Mouse (Mus musculus) activated CD4-positive, CD25-positive, alpha-beta regulatory T cell (primary cell): ENCODE results near the gene Plek. TPM values are rescaled to one million over a fixed set of nuclear protein-coding genes. Genes with fewer than 3 reads are reported as not detected.

Source experiments
- polyA plus RNA-seq, 2 experiments: library from polyadenylated mRNA; unstranded; fragments of 100-300 nt; shearing (Covaris generic); gene quantifications; one replicate each; pipeline ENCODE4 v1.2.1; 2017

Gene Plek
- 1 to 10 TPM; 4.7 to 5.7 TPM for polyA plus RNA-seq

GRCm38 (mm10) chr11:17051545-17052475 is at the start of gene Plek, which contains the start of gene Cnrip1:
TSS of gene Plek (minus strand) at chr11:17052381.
TSS of gene Cnrip1 (plus strand) at chr11:17051586.

GRCm38 (mm10) chr11:16950976-16951760 is 101.0 kb downstream of the Plek start, which contains the start of gene Fbxo48:
TSS of gene Fbxo48 (plus strand) at chr11:16951375.

Other genes starting within 250 kb of the Plek start
- under 1 TPM; 0.75 to 0.81 TPM for gene Fbxo48, start 101.0 kb downstream of the Plek start, polyA plus RNA-seq
- gene Cnrip1, start 795 bp downstream of the Plek start, polyA plus RNA-seq: 1 to 10 TPM; 3.5 to 4.0 TPM
- 100 to 1,000 TPM in 1 of 2 experiments, 10 to 100 TPM in 1; 93.5 to 106 TPM for gene Ppp3r1, start 106.9 kb upstream of the Plek start, polyA plus RNA-seq
- 10 to 100 TPM; 23.0 to 29.9 TPM for gene Wdr92, start 129.7 kb upstream of the Plek start, polyA plus RNA-seq
- 10 to 100 TPM; 48.8 to 54.7 TPM for gene Pno1, start 159.2 kb upstream of the Plek start, polyA plus RNA-seq
- 10 to 100 TPM; 54.9 to 87.0 TPM for gene C1d, start 205.2 kb upstream of the Plek start, polyA plus RNA-seq